Mouse (Mus musculus): ENCODE data around the gene Srrm2.

Srrm2 gene

DNA sequence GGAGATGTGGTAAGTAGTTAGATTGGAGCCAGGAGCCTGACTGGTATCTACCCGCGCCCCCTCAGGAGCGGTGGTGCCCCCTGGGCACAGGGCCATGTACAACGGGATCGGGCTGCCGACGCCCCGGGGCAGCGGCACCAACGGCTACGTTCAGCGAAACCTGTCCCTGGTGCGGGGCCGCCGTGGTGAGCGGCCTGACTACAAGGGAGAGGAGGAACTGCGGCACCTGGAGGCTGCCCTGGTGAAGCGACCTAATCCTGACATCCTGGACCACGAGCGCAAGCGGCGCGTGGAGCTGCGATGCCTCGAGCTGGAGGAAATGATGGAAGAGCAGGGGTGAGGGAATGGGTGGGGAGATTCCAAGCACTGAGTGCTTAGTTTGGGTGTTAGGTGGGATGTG, 16.5 kb downstream of the Srrm2 start:
- DNase-seq (ENCODE audit: low read depth): no peak

DNA sequence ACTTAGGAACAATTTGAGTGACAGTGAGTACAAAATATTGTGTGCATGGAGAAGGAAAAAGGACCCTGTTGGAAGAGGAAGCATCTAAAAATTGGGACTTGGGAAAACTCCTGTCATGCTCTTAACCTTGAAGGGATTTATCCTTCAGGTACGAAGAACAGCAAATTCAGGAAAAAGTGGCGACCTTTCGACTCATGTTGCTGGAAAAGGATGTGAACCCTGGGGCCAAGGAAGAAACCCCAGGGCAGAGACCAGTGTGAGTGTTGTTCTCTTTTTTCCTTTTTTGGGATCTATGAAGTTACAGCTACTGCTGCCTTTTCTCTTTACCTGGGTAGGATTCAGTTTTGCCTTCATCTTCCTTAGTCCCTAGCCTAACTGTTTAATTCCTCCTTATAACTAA, 17.6 kb downstream of the Srrm2 start:
- DNase-seq (ENCODE audit: low read depth): no peak

DNA sequence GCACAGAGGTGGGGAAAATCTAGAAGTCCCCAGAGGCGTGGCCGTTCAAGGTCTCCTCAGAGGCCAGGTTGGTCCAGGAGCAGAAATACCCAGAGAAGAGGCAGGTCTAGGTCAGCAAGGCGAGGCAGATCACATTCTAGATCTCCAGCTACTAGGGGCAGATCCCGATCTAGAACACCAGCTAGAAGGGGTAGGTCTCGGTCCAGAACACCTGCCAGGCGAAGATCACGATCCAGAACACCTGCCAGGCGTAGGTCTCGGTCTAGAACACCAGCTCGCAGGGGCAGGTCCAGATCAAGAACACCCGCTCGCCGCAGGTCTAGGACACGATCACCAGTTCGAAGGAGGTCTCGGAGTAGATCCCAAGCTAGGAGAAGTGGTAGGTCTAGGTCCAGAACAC, 25.3 kb downstream of the Srrm2 start:
- no peak for DNase-seq (ENCODE audit: low read depth)

DNA sequence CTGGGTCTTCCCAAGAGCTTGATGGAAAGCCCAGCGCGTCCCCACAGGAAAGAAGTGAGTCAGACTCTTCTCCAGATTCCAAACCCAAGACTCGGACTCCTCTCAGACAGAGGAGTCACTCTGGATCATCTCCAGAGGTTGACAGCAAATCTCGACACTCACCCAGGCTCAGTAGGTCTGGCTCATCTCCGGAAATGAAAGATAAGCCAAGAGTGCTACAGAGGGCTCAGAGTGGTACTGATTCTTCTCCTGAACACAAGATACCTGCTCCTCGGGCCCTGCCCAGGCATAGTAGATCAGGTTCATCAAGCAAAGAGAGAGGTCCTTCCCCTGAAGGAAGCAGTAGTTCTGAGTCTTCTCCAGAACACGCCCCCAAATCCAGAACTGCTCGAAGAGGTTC, 28.2 kb downstream of the Srrm2 start:
- no peak for DNase-seq (ENCODE audit: low read depth)

DNA sequence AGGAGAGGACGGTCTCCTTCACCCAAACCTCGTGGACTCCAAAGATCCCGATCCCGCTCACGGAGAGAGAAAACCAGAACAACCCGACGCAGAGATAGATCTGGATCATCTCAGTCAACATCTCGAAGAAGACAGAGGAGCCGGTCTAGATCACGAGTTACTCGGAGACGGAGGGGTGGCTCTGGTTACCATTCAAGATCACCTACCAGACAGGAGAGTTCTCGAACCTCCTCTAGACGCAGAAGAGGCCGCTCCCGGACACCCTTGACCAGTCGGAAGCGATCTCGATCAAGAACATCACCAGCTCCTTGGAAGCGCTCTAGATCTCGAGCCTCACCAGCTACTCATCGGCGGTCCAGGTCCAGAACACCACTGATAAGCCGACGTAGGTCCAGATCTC, 28.9 kb downstream of the Srrm2 start:
- no peak for DNase-seq (ENCODE audit: low read depth)

DNA sequence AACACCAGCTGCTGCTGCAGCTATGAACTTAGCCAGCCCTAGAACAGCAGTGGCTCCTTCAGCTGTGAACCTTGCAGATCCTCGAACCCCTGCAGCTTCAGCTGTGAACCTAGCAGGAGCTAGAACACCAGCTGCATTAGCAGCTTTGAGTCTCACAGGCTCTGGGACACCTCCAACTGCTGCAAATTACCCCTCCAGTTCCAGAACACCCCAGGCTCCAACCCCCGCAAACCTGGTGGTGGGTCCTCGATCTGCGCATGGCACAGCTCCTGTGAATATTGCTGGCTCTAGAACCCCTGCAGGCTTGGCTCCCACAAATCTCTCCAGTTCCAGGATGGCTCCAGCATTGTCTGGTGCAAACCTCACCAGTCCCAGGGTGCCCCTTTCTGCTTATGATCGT, 30.4 kb downstream of the Srrm2 start:
- DNase-seq (ENCODE audit: low read depth): no peak

DNA sequence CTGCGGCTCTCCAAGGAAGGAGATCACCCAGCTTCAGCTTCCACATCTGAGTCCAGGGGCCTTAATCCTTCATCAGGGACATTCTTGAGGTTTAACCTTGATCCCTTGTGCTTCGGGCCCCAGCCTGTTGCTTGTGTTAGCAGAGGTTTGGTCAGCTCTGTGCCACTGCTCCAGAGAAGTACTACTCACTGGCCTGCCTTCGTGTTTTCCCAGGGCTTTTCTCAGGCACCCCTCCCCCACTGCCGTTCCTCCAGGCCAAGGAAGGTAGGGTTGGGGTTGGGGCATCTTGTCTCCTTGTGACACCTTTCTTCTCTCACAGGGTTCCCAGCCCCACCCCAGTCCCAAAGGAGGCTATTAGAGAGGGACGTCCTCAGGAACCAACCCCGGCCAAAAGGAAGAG, 31.8 kb downstream of the Srrm2 start:
- no peak for DNase-seq (ENCODE audit: low read depth)

DNA sequence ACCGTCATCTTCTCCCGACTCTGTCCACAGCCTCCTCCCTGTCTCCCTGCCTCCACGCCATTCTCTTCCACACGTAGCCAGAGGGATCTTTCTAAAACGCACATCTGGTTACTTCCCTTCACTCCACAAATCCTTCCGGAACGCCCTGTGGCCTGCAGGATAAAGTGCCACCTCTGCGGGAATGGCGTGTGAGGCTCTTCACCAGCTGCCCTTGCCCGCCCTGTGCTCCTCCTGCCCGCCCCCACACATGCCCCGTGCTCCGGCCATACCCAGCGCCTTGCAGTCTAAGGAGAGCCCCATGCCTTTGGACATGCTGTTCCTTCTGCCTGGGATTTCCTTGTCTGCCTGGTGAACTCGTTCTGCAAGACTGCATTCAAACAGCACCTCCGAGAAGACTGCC, 32.7 kb downstream of the Srrm2 start:
- DNase-seq (ENCODE audit: low read depth): no peak

DNA sequence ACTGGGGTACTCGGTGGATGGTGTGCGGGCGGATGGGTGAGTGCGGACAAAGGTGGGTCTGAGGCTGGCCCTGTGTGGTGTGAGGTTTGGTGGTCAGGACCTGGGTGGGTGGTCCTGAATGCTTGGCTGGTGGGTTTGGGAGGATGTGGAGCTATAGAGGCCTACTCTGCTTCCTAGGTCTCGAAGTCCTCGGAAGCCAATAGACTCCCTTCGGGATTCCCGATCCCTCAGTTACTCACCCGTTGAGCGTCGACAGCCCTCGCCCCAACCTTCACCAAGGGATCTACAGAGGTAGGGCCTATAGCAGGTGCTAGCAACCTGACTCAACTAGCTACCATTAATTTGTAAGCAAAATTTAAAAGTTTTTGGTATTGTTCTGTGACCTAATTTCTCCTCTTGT, 33.3 kb downstream of the Srrm2 start:
- DNase-seq (ENCODE audit: low read depth): no peak

DNA sequence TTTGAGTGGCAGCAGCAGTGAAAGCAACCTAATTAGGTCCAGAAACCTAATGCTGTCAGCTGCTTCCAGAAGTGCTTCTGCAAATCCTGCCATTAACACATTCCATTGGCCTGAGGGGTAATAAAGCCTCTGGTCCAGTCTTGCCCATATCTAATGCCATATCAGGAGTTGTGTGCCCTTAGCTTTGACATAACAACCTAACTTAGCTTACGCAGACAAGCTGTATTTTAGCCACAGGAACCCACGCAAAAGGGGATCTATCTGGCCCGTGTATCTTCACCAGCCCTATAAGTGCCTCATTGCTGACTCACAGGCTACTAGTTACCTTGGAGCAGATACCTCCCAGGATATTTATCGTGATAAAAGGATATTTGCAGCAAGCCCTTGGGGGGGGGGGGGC, 35.3 kb downstream of the Srrm2 start:
- DNase-seq (ENCODE audit: low read depth): no peak

DNA sequence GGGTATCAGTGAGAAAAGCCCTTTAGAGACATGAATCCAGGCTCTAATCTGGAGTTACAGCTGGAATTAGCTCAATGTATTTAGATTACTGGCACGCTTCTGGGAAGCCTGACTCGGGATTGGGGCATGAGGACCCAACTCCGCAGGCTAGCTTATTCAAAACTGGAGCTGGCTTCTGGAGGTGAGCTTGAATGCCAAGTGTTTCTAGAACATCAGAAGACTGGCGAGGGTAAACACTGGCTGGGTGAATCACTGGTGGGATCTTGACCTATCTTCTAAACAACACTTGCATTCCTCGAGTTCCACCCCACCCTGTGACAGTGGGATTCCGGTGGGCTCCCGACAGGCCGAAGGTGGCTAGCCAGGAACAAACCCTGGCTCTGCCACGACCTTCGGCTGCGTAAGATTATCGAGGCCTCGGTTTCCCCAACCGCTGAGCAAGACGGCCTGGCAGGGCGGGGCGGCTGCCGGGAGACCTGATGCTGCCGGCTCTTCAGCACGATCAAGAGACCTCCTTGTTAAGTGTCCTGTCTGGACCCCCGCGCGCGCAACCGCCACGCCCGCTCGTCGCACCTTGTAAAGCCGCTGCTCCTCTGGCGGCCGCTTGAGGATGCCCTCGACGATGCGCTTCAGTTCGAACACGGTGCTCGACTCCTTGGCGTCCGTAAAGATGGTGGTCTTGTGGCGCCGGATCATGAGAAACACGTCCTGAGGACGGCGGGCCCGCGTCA, 38.1 kb downstream of the Srrm2 start:
- DNase-seq (ENCODE audit: low read depth): no peak

DNA sequence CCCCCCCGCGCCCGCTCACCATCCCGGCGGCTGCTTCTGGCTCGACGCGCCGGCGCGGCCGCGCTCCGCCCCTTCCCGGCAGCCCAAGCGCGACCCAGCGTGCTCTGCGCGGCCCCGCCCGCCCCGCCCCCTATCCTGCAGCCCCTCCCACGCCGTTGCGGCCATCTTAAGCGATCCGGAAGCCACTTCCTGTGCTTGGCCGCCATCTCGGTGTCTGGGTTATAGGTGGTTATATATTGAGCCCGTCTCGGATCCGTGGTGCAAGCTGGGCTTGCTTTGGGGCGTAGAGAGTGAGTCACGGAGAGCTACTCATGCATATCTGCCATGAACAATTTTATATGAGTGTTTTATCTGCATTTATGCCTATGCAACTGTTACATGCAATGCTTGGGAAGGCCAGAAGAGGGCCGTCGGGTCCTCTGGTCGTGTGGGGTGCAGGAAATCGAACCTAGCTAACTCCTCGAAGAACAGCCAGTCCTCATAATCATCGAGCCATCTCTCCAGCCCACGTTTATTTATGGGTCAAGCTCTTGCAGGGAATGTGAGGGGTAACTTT, 38.8 kb downstream of the Srrm2 start, which contains the start of gene Elob:
Gene Elob, minus strand, starts transcription at position 73 of the 556 bp plus-strand sequence.
- DNase-seq (ENCODE audit: low read depth): peak; percentile 75

DNA sequence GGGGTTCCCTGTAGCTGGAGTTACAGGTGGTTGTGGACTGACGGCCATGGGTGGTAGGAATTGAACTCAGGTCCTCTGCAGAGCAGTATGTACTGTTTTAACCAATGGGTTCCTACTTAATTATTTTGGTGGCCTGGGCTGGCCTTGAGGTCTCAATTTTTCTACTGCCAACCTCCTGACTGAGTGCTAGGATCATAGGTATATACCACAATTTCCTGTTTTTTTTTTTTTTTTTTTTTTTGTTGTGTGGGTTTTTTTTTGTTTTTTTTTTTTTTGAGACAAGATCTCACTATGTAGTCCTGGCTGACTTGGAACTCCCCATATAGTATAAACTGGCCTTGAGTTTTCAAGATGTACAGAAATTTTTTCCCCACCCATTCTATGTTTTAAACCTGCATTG, 40.9 kb downstream of the Srrm2 start:
- DNase-seq (ENCODE audit: low read depth): no peak

DNA sequence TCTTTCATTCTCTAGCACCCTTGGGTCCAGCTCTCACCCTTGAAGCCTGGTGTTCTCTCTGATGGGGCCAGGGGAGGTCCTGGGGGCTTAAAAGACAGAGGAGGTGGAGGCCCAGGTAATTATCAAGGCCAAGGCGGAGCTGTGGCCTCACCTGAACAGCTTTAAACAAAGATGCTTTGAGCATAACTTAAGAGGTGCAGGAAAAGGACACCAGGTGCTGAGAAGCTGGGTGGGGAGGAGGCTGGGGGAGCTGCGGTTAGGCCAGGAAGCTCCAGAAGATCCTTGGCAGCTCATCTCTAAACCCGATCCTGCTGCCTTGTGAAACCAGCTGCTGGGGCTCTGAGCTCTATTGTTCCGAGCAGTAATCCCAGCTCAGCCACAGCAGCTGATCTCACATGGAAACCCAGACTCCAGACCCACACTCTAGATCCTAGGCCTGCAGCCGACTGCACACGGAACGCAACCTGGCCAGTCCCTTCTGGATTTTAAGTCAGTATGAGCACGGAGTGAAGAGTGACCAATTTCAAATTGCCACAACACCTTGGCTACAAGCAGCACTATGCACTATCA, 45.8 kb downstream of the Srrm2 start, which contains the start of gene Prss33:
Gene Prss33, minus strand, starts transcription at position 51 of the 570 bp plus-strand sequence.
- DNase-seq (ENCODE audit: low read depth): no peak

DNA sequence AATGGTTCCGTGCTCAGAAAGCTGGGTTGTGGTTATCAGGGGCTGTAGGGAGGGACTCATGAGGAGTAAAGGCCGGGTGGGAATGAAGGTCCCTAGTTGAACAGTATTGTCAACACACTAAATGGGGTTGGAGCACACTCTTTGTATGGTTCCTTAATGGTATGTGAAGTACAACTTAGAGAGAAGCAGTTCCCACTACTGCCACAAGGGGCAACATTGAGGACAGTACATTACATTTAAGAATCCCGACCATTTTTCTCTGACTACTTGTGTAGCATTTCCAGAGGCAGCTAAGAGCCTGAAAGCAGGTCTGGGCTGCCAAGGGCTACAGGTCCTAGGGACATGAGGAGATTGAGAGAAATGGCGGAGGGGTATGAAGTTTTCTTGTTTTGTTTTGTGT, 50.8 kb downstream of the Srrm2 start:
- peak; percentile 76 for DNase-seq (ENCODE audit: low read depth)

DNA sequence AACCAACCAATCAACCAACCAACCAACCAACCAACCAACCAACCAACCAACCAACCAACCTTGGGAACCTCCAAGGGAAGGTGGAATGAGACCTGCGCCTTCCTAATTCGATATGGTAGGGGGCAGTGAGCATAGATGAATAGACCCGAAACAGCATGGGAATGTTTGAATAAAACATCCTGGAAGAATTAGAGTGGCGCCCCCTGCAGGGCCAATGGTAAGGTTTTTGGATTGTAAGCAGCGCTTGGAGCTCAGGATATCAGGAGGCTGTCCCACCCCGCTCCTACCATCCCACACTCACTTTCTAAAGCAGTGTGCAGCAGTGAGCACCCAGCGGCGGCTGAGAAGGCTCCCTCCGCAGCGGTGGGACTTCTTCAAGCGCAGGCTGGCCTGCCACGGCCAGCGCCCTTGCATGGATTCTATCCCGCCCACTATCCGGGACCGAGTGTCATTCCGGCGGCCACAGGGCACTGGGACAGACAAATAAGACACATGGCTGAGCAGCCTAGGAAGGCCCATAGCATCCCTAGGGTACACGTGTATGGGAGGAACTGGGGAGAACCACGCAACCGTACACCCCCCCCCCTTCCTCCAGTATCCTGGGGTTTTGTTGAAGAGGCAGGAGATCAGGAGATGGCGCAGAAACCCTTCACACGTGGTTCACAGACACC, 52.9 kb downstream of the Srrm2 start:
- DNase-seq (ENCODE audit: low read depth): no peak

DNA sequence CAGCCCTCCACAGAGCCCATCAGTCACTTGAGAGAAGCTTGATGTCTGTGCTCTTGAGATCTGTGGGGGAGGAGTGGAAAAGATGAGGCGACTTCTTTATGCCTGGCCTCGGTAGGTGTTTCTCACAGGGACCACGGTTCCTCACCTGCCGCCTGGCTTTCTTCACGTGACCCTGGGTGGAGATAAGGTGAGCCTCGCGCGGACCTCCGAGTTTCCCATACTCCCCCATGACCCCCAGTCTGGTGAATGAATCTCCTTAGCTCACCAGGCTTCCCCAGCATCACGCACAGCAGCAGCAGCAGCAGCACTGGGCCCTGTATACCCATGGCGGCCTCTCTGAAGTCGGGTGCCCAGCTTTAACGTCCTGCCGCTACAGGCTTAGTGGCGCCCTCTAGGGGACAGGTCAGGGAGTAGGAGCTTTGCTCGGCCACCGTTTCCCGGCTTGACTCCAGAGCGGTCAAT, 53.5 kb downstream of the Srrm2 start, which contains the start of the genes Prss32 and Prss41:
Gene Prss32, plus strand, starts transcription at position 44 of the 462 bp plus-strand sequence.
Gene Prss41, minus strand, starts transcription at position 361 of the 462 bp plus-strand sequence.
- no peak for DNase-seq (ENCODE audit: low read depth)

DNA sequence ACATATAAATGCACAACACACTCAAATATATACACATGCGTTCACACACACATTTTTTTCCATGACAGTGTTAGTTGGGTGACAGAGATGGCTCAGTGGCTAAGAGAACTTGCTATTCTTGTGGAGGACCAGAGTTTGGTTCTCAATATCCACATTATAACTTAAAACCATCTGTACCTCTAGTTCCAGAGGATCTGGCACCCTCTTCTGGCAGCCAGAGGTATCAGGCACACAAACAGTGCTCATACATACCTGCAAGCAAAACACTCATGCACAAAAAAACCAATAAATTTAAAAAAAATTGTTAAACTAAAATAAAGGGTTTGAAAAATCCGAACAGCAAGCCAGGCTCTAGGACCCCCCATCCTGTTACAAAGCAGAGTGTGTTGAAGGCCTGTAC, 59.7 kb downstream of the Srrm2 start:
- DNase-seq (ENCODE audit: low read depth): no peak

DNA sequence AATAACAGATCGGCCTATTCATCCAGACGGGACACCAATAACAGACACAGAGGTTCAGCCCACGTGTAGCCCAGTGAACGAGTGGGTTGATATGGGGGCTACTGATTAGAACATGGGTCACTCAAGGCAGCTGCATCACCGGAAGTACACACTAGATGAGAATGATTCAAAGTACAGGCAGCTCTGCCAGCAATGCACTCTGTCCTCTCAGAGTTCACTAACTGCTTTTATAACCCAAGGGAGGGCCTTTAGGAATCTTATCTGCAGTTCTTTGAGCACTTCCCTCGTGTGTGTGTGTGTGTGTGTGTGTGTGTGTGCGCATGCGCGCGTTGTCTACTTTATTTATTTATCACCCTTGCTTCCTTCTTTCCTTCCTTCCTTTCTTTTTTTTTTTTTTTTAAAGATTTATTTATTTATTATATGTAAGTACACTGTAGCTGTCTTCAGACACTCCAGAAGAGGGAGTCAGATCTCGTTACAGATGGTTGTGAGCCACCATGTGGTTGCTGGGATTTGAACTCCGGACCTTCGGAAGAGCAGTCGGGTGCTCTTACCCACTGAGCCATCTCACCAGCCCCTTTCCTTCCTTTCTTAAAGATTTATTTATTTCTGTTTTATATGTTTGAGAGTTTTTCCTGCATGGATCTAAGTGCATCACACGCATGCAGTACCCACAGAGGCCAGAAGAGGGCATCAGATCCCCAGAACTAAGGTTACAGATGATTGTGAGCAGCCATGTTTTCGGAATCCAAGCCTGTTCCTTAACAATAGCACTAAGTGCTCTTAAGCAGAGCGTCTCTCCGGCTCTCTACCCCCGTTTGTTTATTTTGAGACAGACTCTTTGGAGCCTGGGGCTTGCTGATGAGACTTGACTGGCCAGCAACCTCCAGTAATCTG, 60.8 kb downstream of the Srrm2 start:
- no peak for DNase-seq (ENCODE audit: low read depth)

DNA sequence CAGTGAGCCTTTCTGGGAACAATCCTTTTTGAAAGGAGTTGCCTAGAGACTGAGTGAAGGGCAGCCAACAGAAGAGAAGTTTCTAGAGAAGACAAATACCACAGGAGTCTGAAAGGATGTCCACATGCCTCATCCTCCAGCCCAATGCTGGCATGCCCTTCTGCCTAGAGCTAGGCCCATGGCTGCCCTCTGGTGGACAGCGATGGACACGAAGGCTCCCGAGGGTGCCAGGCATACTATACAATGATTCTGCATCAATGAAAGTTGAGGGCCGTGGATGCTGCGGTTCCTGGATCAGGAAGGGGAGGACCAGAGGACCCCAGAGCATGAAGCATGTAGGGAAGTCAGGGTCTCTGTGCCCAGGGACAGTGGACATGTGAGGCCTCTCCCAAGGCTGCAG, 63.0 kb downstream of the Srrm2 start:
- no peak for DNase-seq (ENCODE audit: low read depth)

DNA sequence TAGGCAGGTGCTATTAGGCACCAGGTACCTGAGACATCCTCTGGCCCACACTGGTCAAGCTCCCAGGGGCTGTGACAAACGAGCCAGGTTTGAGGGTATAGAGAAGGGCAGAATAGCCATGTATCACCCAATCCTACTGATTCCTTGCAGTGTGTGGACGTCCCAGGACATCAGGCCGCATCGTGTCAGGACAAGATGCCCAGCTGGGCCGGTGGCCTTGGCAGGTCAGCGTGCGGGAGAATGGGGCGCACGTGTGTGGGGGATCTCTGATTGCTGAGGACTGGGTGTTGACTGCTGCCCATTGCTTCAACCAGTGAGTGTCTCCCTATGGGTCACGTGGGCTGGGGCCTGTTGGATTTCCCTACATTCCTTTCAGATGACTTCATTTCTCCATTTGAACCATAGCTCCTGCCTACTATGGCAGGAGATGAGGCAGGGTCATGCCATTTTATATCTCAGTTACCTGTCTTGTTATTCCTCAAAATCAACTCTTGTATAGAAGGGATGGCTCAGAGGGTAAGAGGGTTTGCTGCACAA, 64.0 kb downstream of the Srrm2 start:
- DNase-seq (ENCODE audit: low read depth): no peak

Measured in c-Kit-positive CD71-negative TER-119-negative erythroid progenitor cells, embryonic 14.5 days (primary cell).